Mouse (Mus musculus): ENCODE data around the gene Slc25a18.

DNA sequence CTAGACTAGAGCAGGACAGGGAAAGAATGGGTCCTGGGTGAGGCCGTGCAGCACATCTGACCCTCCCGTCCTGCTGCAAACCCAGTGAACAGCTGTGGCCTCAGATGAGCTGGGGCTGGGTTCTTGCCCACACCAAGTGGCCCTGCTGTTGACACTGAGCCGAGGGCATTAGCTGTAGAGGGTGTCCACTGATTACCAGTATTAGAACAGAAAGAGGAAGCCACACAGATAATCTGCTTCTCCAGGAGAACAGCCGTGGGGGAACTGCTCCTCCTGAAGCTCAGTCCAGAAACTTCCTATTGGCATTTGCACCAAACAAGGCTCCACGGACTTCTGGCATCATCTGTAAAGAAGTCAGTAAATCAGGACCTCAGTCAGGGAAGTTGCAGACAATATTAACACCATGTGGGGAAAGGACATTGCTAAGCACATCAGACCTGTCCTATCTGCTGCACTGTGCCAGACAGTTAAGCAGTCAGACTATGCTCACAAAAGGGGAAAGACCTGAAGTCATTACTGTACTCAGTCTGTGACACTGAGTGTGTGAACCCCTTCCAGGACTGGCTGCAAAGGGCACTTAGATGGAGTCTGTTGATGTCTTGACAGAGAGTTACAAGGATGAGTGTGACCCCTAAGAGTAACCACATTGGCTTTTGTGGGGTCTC lies 22.2 kb downstream of the Slc25a18 start:
- TF ChIP-seq POLR2A (IDR thresholded peaks at IDR 0.05; ENCODE audit: low read depth, low read length) (no peak), CTCF (IDR thresholded peaks at IDR 0.05; ENCODE audit: borderline replicate concordance, insufficient read depth, low read length) (no peak)
